Mouse (Mus musculus) forebrain, embryonic 12.5 days (tissue): ENCODE measurements around the gene Tmem135. TPM values are rescaled to one million over a fixed set of nuclear protein-coding genes. Genes with fewer than 3 reads are reported as not detected.
A peak's percentile ranks its signal among the peaks of the same experiment; 100 is the strongest.

Source experiments
- ATAC-seq: fragments of 200-750 bp; cut with Nextera tagmentation; 2 replicates; pipeline ENCODE4 v1.8.0; 2017; ENCODE audit warnings: moderate TSS enrichment; ENCODE audit not compliant: low FRiP score
- H3K27ac ChIP-seq: fragments of 300-500 bp; sonication (generic); 2 replicates; pipeline ENCODE4 v1.5.1; 2016; ENCODE audit warnings: mild to moderate bottlenecking
- H3K27me3 ChIP-seq: fragments of 300-500 bp; sonication (generic); 2 replicates; pipeline ENCODE4 v1.6.1; 2016; ENCODE audit warnings: mild to moderate bottlenecking
- H3K36me3 ChIP-seq: fragments of 300-500 bp; sonication (generic); replicated peaks from 2 replicates; pipeline ENCODE4 v1.6.1; 2016; ENCODE audit warnings: mild to moderate bottlenecking
- H3K4me1 ChIP-seq: fragments of 300-500 bp; sonication (generic); 2 replicates; pipeline ENCODE4 v1.6.1; 2016
- H3K4me2 ChIP-seq: fragments of 300-500 bp; sonication (generic); 2 replicates; pipeline ENCODE4 v1.6.1; 2016; ENCODE audit warnings: mild to moderate bottlenecking, moderate library complexity
- H3K4me3 ChIP-seq: fragments of 300-500 bp; sonication (generic); replicated peaks from 2 replicates; pipeline ENCODE4 v1.5.1; 2016; ENCODE audit warnings: mild to moderate bottlenecking
- H3K9ac ChIP-seq: fragments of 300-500 bp; sonication (generic); 2 replicates; pipeline ENCODE4 v1.6.1; 2016; ENCODE audit warnings: mild to moderate bottlenecking
- H3K9me3 ChIP-seq: fragments of 300-500 bp; sonication (generic); 2 replicates; pipeline ENCODE4 v1.6.1; 2016
- WGBS: fragments of 180-500 bp; shearing (Covaris S2); methylation state at CpG from one replicate; pipeline ENCODE4 v1.1.7; 2016; 5-methylcytosine and 5-hydroxymethylcytosine counted together
- polyA plus RNA-seq: library from polyadenylated mRNA; unstranded; fragments of >200 nt; fragmentation: Nextera tagmentation; extraction: Ambion mirVana; gene quantifications from 2 replicates; pipeline ENCODE4 v1.2.1, GENCODE M21; 2016

Tmem135 gene
- polyA plus RNA-seq, 1 experiment from 2014 or later = 26.4 TPM

DNA sequence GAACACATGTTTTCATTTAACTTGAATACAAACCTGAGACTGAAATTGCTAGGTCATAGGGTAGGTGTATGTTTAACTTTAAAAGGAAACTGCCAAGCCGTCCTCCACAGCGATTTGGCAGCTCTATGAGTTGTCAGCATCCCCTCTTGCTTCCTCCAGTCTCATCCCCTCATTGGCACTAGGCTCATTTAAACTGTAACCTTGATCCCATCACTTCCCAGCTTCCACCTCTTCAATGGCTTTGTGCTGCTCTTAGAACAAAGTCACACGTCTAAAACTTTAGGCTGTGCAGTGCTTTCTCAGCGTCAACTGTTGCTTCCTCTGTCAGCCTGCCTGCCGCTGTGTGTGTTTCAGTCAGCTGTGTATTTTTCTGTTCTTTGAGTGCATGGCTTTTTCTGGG, 23.1 kb upstream of the Tmem135 start:
- Histone ChIP-seq H3K4me3 (no peak overlapping the region), H3K4me1 (no peaks in the 10 kb centered on the region), H3K9me3 (no peaks in the 10 kb centered on the region), H3K27me3 (no peaks in the 10 kb centered on the region), H3K36me3 (no peaks in the 10 kb centered on the region), H3K27ac (no peak overlapping the region), H3K9ac (no peak overlapping the region), H3K4me2 (no peak overlapping the region)
- 62% methylated on average over 5 of the region's 5 CpGs for WGBS
- no peak for ATAC-seq

- Histone ChIP-seq H3K4me3 (no peak overlapping the region), H3K4me2 (no peak overlapping the region), H3K4me1 (no peaks in the 10 kb centered on the region), H3K9ac (no peak overlapping the region), H3K27ac (no peak overlapping the region), H3K9me3 (no peaks in the 10 kb centered on the region), H3K27me3 (no peaks in the 10 kb centered on the region), H3K36me3 (no peaks in the 10 kb centered on the region)
- no peak for ATAC-seq
- 77% methylated on average over 11 of the region's 11 CpGs for WGBS
Measured at GRCm38 (mm10) chr7:89425803-89426725, 22.0 kb upstream of the Tmem135 start.

DNA sequence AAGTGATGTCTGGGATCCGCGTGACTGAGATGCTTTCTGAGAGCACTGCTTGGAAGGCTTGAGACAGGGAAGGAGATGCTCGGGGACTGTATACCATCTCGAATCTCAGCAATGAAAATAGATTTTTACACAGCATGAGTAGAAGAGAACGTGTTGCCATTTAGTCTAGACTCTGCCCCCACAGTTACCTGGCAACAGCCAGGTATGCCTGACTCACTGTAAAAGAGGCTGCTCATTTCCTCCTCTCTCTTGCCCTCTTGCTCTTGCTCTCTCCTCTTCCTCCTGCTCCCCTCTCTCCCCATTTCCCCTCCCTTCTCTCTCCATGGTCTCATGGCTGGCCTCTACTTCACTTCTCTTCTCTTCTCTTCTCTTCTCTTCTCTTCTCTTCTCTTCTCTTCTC, 20.6 kb upstream of the Tmem135 start:
- no peak for ATAC-seq
- Histone ChIP-seq H3K27ac (no peak overlapping the region), H3K4me2 (no peak overlapping the region), H3K4me3 (no peak overlapping the region), H3K27me3 (no peaks in the 10 kb centered on the region), H3K4me1 (no peaks in the 10 kb centered on the region), H3K36me3 (no peaks in the 10 kb centered on the region), H3K9ac (no peak overlapping the region), H3K9me3 (no peaks in the 10 kb centered on the region)
- 86% methylated on average over 5 of the region's 5 CpGs for WGBS

- 63% methylated on average over 8 of the region's 8 CpGs for WGBS
- no peak overlapping the region for H3K9ac ChIP-seq
- no peaks in the 10 kb centered on the region for H3K9me3 ChIP-seq
- no peak overlapping the region for H3K27ac ChIP-seq
- no peaks in the 10 kb centered on the region for H3K36me3 ChIP-seq
- ATAC-seq = no peak
- H3K4me1 ChIP-seq = no peaks in the 10 kb centered on the region
- no peak overlapping the region for H3K4me3 ChIP-seq
- H3K27me3 ChIP-seq = no peaks in the 10 kb centered on the region
- H3K4me2 ChIP-seq = no peak overlapping the region
Measured at GRCm38 (mm10) chr7:89423688-89424255, 19.8 kb upstream of the Tmem135 start.

DNA sequence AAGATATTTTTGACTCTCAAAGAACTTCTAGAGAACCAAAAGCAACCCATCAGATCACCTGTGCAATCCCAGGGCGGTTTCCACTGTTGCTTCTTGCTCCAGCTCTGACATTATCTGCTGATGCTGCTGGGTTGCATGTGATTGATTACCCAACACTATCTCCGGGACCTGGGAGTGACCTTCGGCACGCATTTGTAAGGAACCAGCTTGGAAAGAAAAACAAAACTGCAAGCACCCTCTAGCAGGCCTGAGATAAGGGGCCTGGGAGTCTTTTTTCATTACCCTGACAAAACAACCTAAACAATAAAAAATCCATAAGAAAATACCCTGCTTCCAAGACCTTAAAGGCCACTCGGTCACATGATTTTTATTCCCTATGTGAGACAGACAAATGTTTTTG, 19.2 kb upstream of the Tmem135 start:
- H3K4me1 ChIP-seq = no peaks in the 10 kb centered on the region
- no peaks in the 10 kb centered on the region for H3K36me3 ChIP-seq
- H3K4me3 ChIP-seq = no peak overlapping the region
- H3K9ac ChIP-seq = no peak overlapping the region
- no peaks in the 10 kb centered on the region for H3K27me3 ChIP-seq
- ATAC-seq = no peak
- H3K4me2 ChIP-seq = no peak overlapping the region
- no peak overlapping the region for H3K27ac ChIP-seq
- whole genome bisulfite sequencing = 36% methylated on average over 5 of the region's 5 CpGs
- H3K9me3 ChIP-seq = no peaks in the 10 kb centered on the region

GRCm38 (mm10) chr7:89422650-89423049, 18.6 kb upstream of the Tmem135 start:
- Histone ChIP-seq H3K36me3 (no peaks in the 10 kb centered on the region), H3K4me3 (no peak overlapping the region), H3K4me2 (no peak overlapping the region), H3K9me3 (no peaks in the 10 kb centered on the region), H3K27ac (no peak overlapping the region), H3K9ac (no peak overlapping the region), H3K4me1 (no peaks in the 10 kb centered on the region), H3K27me3 (no peaks in the 10 kb centered on the region; the same call in 1 of the 2 replicates)
- 54% methylated on average over 8 of the region's 8 CpGs for WGBS
- ATAC-seq = no peak

DNA sequence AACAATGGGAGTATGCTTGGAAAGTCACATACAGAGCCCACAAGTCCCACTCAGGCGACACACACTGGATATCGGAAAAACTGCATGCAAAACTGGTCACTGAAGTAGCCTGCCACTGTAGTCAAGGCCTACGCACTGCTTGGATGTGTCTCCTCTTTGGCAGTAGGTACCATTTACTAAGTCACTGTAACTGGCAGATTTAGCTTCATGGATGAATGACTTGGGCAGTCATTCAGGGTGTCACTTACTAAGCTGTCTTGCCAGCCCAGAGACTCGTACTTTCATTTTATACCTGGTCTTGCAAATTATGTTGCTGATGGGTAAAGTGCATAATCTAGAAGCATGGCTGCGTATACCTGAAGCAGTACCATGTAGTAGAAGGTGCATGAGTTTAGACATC, 17.3 kb upstream of the Tmem135 start:
- WGBS = 93% methylated on average over 5 of the region's 5 CpGs
- Histone ChIP-seq H3K9me3 (no peaks in the 10 kb centered on the region), H3K36me3 (no peaks in the 10 kb centered on the region), H3K27me3 (no peaks in the 10 kb centered on the region; the same call in 1 of the 2 replicates), H3K27ac (no peak overlapping the region), H3K4me1 (no peaks in the 10 kb centered on the region), H3K4me2 (no peak overlapping the region), H3K4me3 (no peak overlapping the region), H3K9ac (no peak overlapping the region)
- ATAC-seq = no peak

DNA sequence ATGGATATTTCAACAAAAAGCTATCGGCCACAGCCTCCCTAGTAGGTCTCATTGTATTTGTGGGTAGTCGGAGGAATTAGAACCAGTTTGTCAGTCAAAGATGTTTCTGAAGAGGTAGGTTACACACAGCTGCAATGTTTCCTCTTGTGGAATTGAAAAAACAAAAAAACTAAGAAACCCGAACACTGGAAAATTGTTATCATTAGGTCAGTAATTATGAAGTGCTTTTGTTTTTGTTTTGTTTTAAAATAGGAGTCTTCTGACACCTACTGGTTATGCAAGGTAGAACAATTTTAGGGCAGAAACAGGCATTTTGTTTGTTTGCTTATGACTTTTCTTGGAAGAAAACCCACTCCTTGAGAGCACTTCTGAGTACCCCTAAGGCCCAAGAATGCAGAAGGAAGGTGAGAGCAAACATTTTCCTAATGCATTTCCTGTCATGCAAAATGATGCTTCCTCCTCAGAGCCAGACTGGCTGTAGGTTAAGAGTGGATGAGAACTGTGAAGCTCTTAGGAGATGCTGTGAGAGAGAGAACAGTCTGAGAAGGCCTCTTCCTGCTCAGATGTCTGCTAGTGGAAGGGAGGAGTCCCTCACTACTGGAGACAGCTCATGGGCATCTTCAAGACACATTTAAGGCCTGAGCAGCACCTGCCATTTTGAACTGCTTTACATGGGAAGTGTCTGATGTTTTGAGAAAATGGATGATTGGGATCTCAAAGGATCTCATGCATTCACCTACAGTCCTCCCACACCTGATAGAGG, 15.1 kb upstream of the Tmem135 start:
- Histone ChIP-seq H3K27ac (no peak overlapping the region), H3K9me3 (no peaks in the 10 kb centered on the region), H3K4me2 (no peak overlapping the region), H3K4me1 (no peaks in the 10 kb centered on the region), H3K9ac (no peak overlapping the region), H3K36me3 (no peaks in the 10 kb centered on the region), H3K4me3 (no peak overlapping the region), H3K27me3 (no peaks in the 10 kb centered on the region; the same call in 1 of the 2 replicates)
- ATAC-seq = peak; percentile 33; the same call in 1 of the 2 replicates
- WGBS = 70% methylated on average over 3 of the region's 3 CpGs

DNA sequence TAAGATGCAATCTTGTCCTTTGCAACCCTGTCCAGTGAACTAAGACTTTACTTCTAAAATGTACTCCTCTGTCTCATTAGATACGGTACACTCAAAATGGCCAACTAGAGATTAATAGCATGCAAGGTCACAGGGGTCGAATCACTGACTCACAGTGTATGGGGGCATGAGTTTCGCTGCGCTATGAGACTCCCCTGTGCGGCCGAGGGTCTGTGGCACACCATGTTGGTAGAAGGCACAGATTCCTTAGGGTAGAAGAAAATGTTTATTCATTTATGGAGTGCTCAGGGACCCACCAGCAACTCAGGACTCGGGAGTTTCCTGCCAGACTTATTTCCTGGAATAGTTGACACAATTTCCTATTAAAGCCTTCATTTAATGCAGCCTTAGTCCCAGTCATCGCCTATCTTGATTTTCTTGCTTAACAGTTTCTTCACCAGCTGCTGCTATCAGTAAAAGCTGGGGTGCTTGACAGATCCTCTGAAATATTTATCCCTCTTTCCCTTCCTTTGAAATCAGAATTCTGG, 14.2 kb upstream of the Tmem135 start:
- H3K27me3 ChIP-seq = no peaks in the 10 kb centered on the region; the same call in 1 of the 2 replicates

GRCm38 (mm10) chr7:89417707-89418106, 13.7 kb upstream of the Tmem135 start:
- Histone ChIP-seq H3K27ac (no peak overlapping the region), H3K9me3 (no peaks in the 10 kb centered on the region), H3K4me3 (no peak overlapping the region), H3K36me3 (no peaks in the 10 kb centered on the region), H3K4me1 (no peaks in the 10 kb centered on the region), H3K9ac (no peak overlapping the region), H3K4me2 (no peak overlapping the region), H3K27me3 (no peaks in the 10 kb centered on the region; the same call in 1 of the 2 replicates)
- WGBS = 91% methylated on average over 2 of the region's 2 CpGs
- no peak for ATAC-seq

More for the DNA sequence above, 14.2 kb upstream of the Tmem135 start:
- no peaks in the 10 kb centered on the region for H3K9me3 ChIP-seq
- WGBS = 85% methylated on average over 8 of the region's 8 CpGs
- H3K4me3 ChIP-seq = no peak overlapping the region
- no peaks in the 10 kb centered on the region for H3K4me1 ChIP-seq
- no peaks in the 10 kb centered on the region for H3K36me3 ChIP-seq
- no peak for ATAC-seq
- H3K4me2 ChIP-seq = no peak overlapping the region
- no peak overlapping the region for H3K9ac ChIP-seq
- H3K27ac ChIP-seq = no peak overlapping the region

- no peak overlapping the region for H3K9ac ChIP-seq
- H3K27ac ChIP-seq = no peak overlapping the region
- WGBS = 73% methylated on average over 4 of the region's 4 CpGs
- no peaks in the 10 kb centered on the region for H3K9me3 ChIP-seq
- no peak overlapping the region for H3K4me2 ChIP-seq
- no peak overlapping the region for H3K4me3 ChIP-seq
- no peak for ATAC-seq
- no peaks in the 10 kb centered on the region; the same call in 1 of the 2 replicates for H3K27me3 ChIP-seq
- no peaks in the 10 kb centered on the region for H3K36me3 ChIP-seq
- H3K4me1 ChIP-seq = no peaks in the 10 kb centered on the region
Measured at GRCm38 (mm10) chr7:89416027-89416426, 12.0 kb upstream of the Tmem135 start.

GRCm38 (mm10) chr7:89412094-89412493, 8.1 kb upstream of the Tmem135 start:
- H3K9ac ChIP-seq = no peak overlapping the region
- no peak for ATAC-seq
- H3K27ac ChIP-seq = no peak overlapping the region
- no peaks in the 10 kb centered on the region for H3K9me3 ChIP-seq
- WGBS = 91% methylated on average over 7 of the region's 7 CpGs
- no peaks in the 10 kb centered on the region for H3K4me1 ChIP-seq
- H3K27me3 ChIP-seq = peaks cover 4% of the 10 kb centered on the region; the same call in 1 of the 2 replicates
- H3K4me3 ChIP-seq = no peak overlapping the region
- H3K36me3 ChIP-seq = no peaks in the 10 kb centered on the region
- H3K4me2 ChIP-seq = no peak overlapping the region
